Mouse (Mus musculus) mature B cell (primary cell): ENCODE measurements around the gene Atp13a1.

Experiments
- in situ Hi-C: fragments of 300-500 bp; cut with MboI; formaldehyde crosslinking; loops from 2 replicates; pipeline ENCODE4 v1.14.3; 2019

Atp13a1 gene

GRCm38 (mm10) chr8:69790773-69791367 is at the start of gene Atp13a1, which contains the start of gene Zfp866:
TSS of gene Atp13a1 (plus strand) at chr8:69791163.
TSS of gene Zfp866 (minus strand) at chr8:69791178.
- in situ Hi-C loops: no loop called here

GRCm38 (mm10) chr8:69741231-69741630 is 49.7 kb upstream of the Atp13a1 start:
- in situ Hi-C loops: no loop called here

GRCm38 (mm10) chr8:69749544-69750454 is 41.2 kb upstream of the Atp13a1 start, which contains the start of gene Zfp963:
TSS of gene Zfp963 (minus strand) at chr8:69749970.
- in situ Hi-C loops: no loop called here

- in situ Hi-C loops: no loop called here
Measured at GRCm38 (mm10) chr8:69752437-69752836, 38.5 kb upstream of the Atp13a1 start.

- in situ Hi-C loops: no loop called here
Measured at GRCm38 (mm10) chr8:69758316-69758715, 32.6 kb upstream of the Atp13a1 start.

GRCm38 (mm10) chr8:69761814-69762445 is 29.0 kb upstream of the Atp13a1 start:
- in situ Hi-C loops: no loop called here

GRCm38 (mm10) chr8:69771221-69771620 is 19.7 kb upstream of the Atp13a1 start:
- in situ Hi-C loops: no loop called here

- in situ Hi-C loops: no loop called here
Measured at GRCm38 (mm10) chr8:69772106-69772505, 18.9 kb upstream of the Atp13a1 start.

GRCm38 (mm10) chr8:69774503-69775148 is 16.3 kb upstream of the Atp13a1 start, which contains the start of gene Gm20422:
TSS of gene Gm20422 (minus strand) at chr8:69774886.
- in situ Hi-C loops: no loop called here

- in situ Hi-C loops: no loop called here
Measured at GRCm38 (mm10) chr8:69775149-69775534, 15.8 kb upstream of the Atp13a1 start.

- in situ Hi-C loops: no loop called here
Measured at GRCm38 (mm10) chr8:69777111-69777510, 13.9 kb upstream of the Atp13a1 start.

- in situ Hi-C loops: no loop called here
Measured at GRCm38 (mm10) chr8:69789105-69789504, 1.9 kb upstream of the Atp13a1 start.

GRCm38 (mm10) chr8:69789731-69790130 is 1.2 kb upstream of the Atp13a1 start:
- in situ Hi-C loops: no loop called here

- in situ Hi-C loops: no loop called here
Measured at GRCm38 (mm10) chr8:69790364-69790763, 599 bp upstream of the Atp13a1 start.

- in situ Hi-C loops: no loop called here
Measured at GRCm38 (mm10) chr8:69791415-69792068, 579 bp downstream of the Atp13a1 start.

GRCm38 (mm10) chr8:69793666-69794065 is 2.7 kb downstream of the Atp13a1 start:
- in situ Hi-C loops: no loop called here

- in situ Hi-C loops: no loop called here
Measured at GRCm38 (mm10) chr8:69794096-69794495, 3.1 kb downstream of the Atp13a1 start.

GRCm38 (mm10) chr8:69794901-69795300 is 3.9 kb downstream of the Atp13a1 start:
- in situ Hi-C loops: no loop called here

- in situ Hi-C loops: no loop called here
Measured at GRCm38 (mm10) chr8:69796721-69797345, 5.9 kb downstream of the Atp13a1 start.

- in situ Hi-C loops: no loop called here
Measured at GRCm38 (mm10) chr8:69797661-69798060, 6.7 kb downstream of the Atp13a1 start.

GRCm38 (mm10) chr8:69799261-69799660 is 8.3 kb downstream of the Atp13a1 start:
- in situ Hi-C loops: no loop called here
